Mouse (Mus musculus) E14TG2a.4 (cell line): ENCODE measurements around the gene Pcid2.
"Not testable (repeated sequence)": the region's sequence is repeated elsewhere in the genome, so short reads cannot be mapped to it uniquely, and the experiment has no call there.

Experiments
- H3K27me3 ChIP-seq: 2 replicates; pipeline ENCODE4 v1.6.1; 2014; ENCODE audit warnings: low read length, control low read depth; ENCODE audit not compliant: insufficient read depth
- H3K36me3 ChIP-seq: 2 replicates; pipeline ENCODE4 v1.6.1; 2014; ENCODE audit warnings: low read length, control low read depth; ENCODE audit not compliant: insufficient read depth
- H3K4me1 ChIP-seq: replicated peaks from 2 replicates; pipeline ENCODE4 v1.6.1; 2014; ENCODE audit warnings: low read depth, low read length, control low read depth
- H3K4me3 ChIP-seq: replicated peaks from 2 replicates; pipeline ENCODE4 v1.5.1; 2014; ENCODE audit warnings: mild to moderate bottlenecking, low read length
- H3K9me3 ChIP-seq: 2 replicates; pipeline ENCODE4 v1.6.1; 2014; ENCODE audit warnings: low read length, control low read depth
- CTCF ChIP-seq: conservative IDR thresholded peaks from 2 replicates; pipeline ENCODE4 v1.5.1; 2014; ENCODE audit warnings: low read length
- NANOG ChIP-seq: IDR thresholded peaks from 2 replicates; pipeline ENCODE4 v1.6.1; 2014; ENCODE audit warnings: borderline replicate concordance, low read length, mixed read lengths
- POU5F1 ChIP-seq: IDR thresholded peaks from 2 replicates; pipeline ENCODE4 v1.6.1; 2014; ENCODE audit warnings: low read length, borderline replicate concordance

The Pcid2 gene

DNA sequence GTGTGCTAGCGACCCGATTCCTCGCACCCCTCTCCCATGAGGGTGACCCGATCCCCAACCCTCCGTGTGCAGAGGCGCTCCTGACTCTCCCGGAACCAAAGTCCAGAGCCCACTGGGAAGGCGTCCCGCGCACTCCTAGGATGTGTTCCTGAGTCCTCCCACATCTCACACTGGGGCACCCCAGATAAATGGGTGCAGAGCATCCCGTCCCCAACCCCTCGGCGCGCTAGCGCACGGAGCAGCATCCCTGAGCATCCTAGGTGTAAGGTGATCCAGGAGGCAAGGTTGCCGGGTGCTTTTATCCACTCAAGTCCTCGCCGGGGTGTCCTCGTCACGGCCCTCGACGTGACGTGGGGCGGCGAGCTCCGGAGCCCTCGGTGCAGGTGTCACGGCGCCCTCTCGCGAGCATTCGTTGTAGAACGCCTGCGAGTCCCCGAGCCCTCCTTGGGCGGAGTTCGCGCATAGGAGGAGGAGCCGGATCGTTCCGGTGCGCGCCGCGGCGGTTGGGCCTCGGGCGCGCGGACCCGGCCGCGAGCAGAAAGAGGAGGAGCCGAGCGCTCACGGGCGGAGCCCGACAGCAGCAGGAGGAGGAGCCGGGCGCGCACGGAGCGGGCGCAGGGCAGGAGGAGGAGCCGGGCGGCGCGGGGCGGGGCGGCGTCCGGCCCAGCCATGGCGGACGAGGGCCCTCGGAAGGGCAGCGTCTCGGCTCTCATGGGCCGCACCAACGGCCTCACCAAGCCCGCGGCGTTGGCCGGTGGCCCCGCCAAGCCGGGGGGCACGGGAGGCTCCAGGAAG, at the start of gene Pcid2, which contains the start of gene Cul4a:
Gene Pcid2, minus strand, starts transcription at position 373 of the 795 bp plus-strand sequence.
Gene Cul4a, plus strand, starts transcription at position 535 of the 795 bp plus-strand sequence.
- no peaks in the 10 kb centered on the region for H3K27me3 ChIP-seq
- no peak for TF ChIP-seq NANOG
- TF ChIP-seq POU5F1 = no peak
- TF ChIP-seq CTCF = no peak
- H3K4me3 ChIP-seq = peak within 1 kb of the TSS; percentile 98
- peaks cover 23% of the 10 kb centered on the region for H3K36me3 ChIP-seq
- peaks cover 16% of the 10 kb centered on the region for H3K4me1 ChIP-seq
- no peaks in the 10 kb centered on the region for H3K9me3 ChIP-seq

DNA sequence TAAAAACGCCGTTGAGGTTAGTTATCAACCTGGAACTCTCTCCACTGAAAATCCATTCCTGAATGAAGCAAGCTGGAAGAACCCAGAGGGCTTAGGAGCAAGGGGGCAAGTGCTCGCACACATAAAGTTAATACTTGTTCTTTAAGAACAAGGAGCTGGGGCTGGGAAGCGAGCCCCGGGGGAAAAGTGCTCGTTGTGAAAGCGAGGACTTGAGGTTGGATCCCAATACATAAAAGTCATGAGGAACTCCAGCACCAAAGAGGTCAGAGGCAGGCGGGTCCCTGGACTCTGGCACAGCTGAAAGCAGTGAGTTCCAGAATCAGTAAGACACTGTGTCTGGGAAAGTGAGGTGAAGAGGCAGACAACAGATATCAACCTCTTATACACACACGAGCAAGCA, 48.8 kb upstream of the Pcid2 start:
- TF ChIP-seq CTCF (no peak), NANOG (no peak), POU5F1 (no peak)
- 0 out of 2 replicates have a peak, but pooled peaks cover under 1% of the 10 kb centered on the region for H3K36me3 ChIP-seq

DNA sequence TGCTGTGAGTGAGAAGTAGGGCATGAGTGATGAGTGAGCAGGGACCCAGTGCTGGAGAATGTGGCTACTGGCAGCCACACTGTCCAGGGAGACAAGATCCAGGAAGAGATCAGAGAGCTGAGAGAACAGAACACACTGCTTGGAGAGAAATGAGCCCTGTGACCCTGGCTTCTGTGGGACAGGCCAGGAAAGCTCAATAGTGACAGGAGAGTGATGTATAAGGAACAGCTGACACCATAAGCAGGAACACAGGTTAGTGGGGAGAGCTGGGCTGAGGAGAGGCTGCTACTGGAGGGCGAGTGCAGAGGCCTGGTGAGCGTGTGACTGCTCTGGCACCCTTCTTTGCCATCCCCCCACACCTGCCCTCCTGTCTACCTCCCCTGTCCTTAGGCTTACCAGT, 45.7 kb upstream of the Pcid2 start:
- H3K36me3 ChIP-seq = peaks cover 24% of the 10 kb centered on the region
- no peak for TF ChIP-seq POU5F1

More for the DNA sequence above, 48.8 kb upstream of the Pcid2 start:
- peaks cover 13% of the 10 kb centered on the region for H3K4me1 ChIP-seq
- H3K9me3 ChIP-seq = no peaks in the 10 kb centered on the region
- H3K27me3 ChIP-seq = no peaks in the 10 kb centered on the region
- H3K4me3 ChIP-seq = no peak overlapping the region

GRCm38 (mm10) chr8:13149866-13150265, 44.6 kb upstream of the Pcid2 start:
- H3K27me3 ChIP-seq = no peaks in the 10 kb centered on the region
- no peak overlapping the region for H3K4me3 ChIP-seq
- peaks cover 34% of the 10 kb centered on the region for H3K36me3 ChIP-seq
- H3K9me3 ChIP-seq = no peaks in the 10 kb centered on the region
- no peak for TF ChIP-seq POU5F1
- no peak for TF ChIP-seq CTCF
- no peak for TF ChIP-seq NANOG
- peaks cover 6% of the 10 kb centered on the region for H3K4me1 ChIP-seq

More for the DNA sequence above, 45.7 kb upstream of the Pcid2 start:
- Histone ChIP-seq H3K4me3 (no peak overlapping the region), H3K4me1 (peaks cover 6% of the 10 kb centered on the region), H3K9me3 (no peaks in the 10 kb centered on the region), H3K27me3 (no peaks in the 10 kb centered on the region)

DNA sequence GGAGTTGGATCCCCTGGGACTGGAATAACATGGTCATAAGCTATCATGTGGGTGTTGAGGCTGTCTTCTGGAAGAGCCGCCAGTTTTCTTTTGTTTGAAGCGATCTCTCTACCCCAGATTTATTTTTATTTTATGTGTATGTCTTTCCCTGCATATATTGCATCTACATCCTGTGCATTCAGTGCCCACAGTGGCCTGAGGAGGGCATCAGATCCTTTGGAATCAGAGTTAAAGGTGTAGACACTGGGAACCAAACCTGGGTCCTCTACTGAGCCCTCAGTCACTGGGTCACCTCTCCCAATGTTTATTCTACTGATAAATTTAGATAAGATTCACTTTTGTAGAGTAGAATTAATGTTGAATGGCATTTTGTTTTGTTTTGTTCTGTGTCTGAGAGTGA, 44.0 kb upstream of the Pcid2 start:
- H3K4me3 ChIP-seq = no peak overlapping the region
- H3K4me1 ChIP-seq = peaks cover 6% of the 10 kb centered on the region
- no peaks in the 10 kb centered on the region for H3K9me3 ChIP-seq
- H3K27me3 ChIP-seq = no peaks in the 10 kb centered on the region
- no peak for TF ChIP-seq NANOG
- peak; percentile 32 for TF ChIP-seq CTCF
- peaks cover 40% of the 10 kb centered on the region for H3K36me3 ChIP-seq

DNA sequence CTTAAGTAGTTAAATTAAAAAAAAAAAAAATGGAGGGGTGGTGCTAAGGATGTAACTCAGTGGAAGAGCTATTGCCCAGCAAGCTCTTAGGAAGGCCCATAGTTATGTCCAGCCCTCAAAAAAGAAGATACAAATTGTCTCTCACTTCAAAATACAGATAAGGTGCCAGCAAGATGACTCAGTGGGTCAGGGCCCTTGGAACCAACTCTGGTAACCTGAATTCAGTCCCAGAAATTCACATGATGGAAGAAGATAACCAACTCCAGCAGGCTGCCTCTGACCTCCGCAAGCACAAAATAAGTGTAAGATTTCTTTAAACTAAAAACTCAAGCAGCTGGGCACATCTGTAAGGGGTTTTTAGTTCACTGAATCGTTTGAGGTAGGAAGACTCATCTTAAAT, 43.2 kb upstream of the Pcid2 start:
- no peak for TF ChIP-seq POU5F1
- TF ChIP-seq CTCF = no peak
- no peak for TF ChIP-seq NANOG
- H3K9me3 ChIP-seq = no peaks in the 10 kb centered on the region
- peaks cover 46% of the 10 kb centered on the region for H3K36me3 ChIP-seq
- no peak overlapping the region for H3K4me3 ChIP-seq
- no peaks in the 10 kb centered on the region for H3K27me3 ChIP-seq
- peaks cover 6% of the 10 kb centered on the region for H3K4me1 ChIP-seq

DNA sequence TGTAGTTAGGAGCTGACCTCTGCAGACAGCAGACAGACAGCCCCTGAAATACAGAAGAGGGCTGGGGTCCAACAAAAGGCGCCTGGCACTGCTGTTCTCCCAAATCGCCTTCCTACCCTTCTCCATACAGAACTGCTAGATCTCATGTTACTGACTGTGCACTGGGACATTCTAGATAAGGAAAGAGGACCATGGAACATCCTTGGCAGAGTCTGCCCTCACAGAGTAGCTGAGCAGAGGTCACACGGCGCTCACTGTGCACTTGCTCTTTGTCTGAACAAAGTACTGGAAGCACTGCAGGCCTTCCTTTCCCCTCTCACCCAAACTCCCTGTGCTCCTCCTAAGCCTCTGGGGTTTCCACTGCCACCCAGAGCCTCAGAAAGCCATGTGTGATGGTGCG, 36.4 kb upstream of the Pcid2 start:
- Histone ChIP-seq H3K4me3 (no peak overlapping the region), H3K27me3 (no peaks in the 10 kb centered on the region), H3K9me3 (no peaks in the 10 kb centered on the region), H3K36me3 (peaks cover 92% of the 10 kb centered on the region), H3K4me1 (peaks cover 40% of the 10 kb centered on the region)
- TF ChIP-seq NANOG (no peak), CTCF (no peak), POU5F1 (no peak)

DNA sequence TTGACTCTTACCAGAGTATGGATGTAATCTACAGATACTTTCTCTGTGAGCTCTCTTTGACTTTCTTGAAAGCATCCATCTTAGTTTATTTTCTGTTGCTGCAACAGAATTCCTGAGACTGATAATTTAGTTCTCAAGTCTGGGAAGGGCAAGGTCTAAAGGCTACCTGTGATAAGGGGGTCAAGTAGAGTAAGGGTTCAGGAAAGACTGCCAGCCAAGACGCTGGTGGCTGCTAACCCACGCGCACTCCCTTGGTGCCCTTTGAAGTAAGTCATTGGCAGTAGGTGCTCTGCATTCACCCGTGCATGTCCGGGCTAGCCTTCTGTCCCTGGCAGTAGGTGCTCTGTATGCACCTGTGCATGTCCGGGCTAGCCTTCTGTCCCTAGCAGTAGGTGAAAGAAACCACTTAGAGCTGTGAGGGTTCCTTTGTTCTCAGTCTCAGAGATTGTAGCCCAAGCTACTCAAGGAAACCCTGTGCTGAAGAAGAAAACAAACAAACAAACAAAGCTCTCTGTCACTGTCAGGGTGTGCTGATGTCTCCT, 34.5 kb upstream of the Pcid2 start:
- Histone ChIP-seq H3K27me3 (no peaks in the 10 kb centered on the region), H3K4me3 (peak overlapping the region; percentile 50), H3K9me3 (no peaks in the 10 kb centered on the region), H3K36me3 (peaks cover 83% of the 10 kb centered on the region), H3K4me1 (peaks cover 45% of the 10 kb centered on the region)
- TF ChIP-seq CTCF = no peak
- no peak for TF ChIP-seq NANOG
- no peak for TF ChIP-seq POU5F1

DNA sequence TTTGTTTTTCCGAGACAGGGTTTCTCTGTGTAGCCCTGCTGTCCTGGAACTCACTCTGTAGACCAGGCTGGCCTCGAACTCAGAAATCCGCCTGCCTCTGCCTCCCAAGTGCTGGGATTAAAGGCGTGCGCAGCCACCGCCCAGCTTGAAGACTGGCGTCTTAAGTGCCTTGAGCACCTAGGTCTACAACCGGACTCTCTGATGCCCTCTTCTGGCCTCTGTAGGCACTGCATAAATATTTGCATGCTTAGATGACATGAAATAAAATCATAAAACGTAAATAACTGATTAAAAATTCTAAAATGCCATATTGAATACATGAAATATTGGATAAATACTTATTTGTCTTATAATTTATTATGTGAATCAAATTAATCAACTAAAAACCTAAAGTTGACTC, 27.0 kb upstream of the Pcid2 start:
- not testable (repeated sequence) for H3K4me3 ChIP-seq, H3K4me1 ChIP-seq, H3K27me3 ChIP-seq, H3K9me3 ChIP-seq
- H3K36me3 ChIP-seq = peaks cover 70% of the 10 kb centered on the region
- peak; percentile 62 for TF ChIP-seq CTCF
